Mouse (Mus musculus) testis, adult 2 months (tissue): ENCODE data around the gene Cdk5rap3. TPM values are rescaled to one million over a fixed set of nuclear protein-coding genes. Genes with fewer than 3 reads are reported as not detected.

Experiments used
- H3K27ac ChIP-seq: fragments of 200-500 bp; 2 replicates; pipeline ENCODE4 v1.5.1; 2012; ENCODE audit warnings: low read depth, low read length; ENCODE audit not compliant: control insufficient read depth, insufficient read depth
- H3K27me3 ChIP-seq: fragments of 200-500 bp; 2 replicates; pipeline ENCODE4 v1.6.1; 2012; ENCODE audit warnings: mild to moderate bottlenecking, low read length, moderate library complexity; ENCODE audit not compliant: control insufficient read depth, insufficient read depth
- H3K36me3 ChIP-seq: fragments of 200-500 bp; 2 replicates; pipeline ENCODE4 v1.6.1; 2012; ENCODE audit warnings: mild to moderate bottlenecking, low read length; ENCODE audit not compliant: control insufficient read depth, insufficient read depth
- H3K4me1 ChIP-seq: fragments of 200-500 bp; 2 replicates; pipeline ENCODE4 v1.6.1; 2012; ENCODE audit warnings: low read length; ENCODE audit not compliant: control insufficient read depth, insufficient read depth
- H3K4me3 ChIP-seq: fragments of 200-500 bp; 2 replicates; pipeline ENCODE4 v1.5.1; 2012; ENCODE audit warnings: low read depth, mild to moderate bottlenecking, low read length, moderate library complexity, mixed read lengths; ENCODE audit not compliant: control insufficient read depth
- CTCF ChIP-seq: fragments of 200-500 bp; IDR thresholded peaks from 2 replicates; pipeline ENCODE4 v1.5.1; 2012; ENCODE audit warnings: low read depth, mild to moderate bottlenecking, inconsistent platforms, low read length, moderate library complexity; ENCODE audit not compliant: control insufficient read depth, insufficient read depth, insufficient replicate concordance
- POLR2A ChIP-seq: fragments of 200-500 bp; IDR thresholded peaks from 2 replicates; pipeline ENCODE4 v1.6.1; 2012; ENCODE audit warnings: low read depth, mild to moderate bottlenecking, inconsistent platforms, low read length, moderate library complexity; ENCODE audit not compliant: control insufficient read depth
- polyA plus RNA-seq: library from polyadenylated mRNA; depleted of rRNA; stranded (reverse); fragments of >200 nt; gene quantifications from 2 replicates; pipeline ENCODE4 v1.2.3, GENCODE M21; 2012; rRNA removed

Gene Cdk5rap3
- polyA plus RNA-seq, 1 experiment, result 75.0 TPM

DNA sequence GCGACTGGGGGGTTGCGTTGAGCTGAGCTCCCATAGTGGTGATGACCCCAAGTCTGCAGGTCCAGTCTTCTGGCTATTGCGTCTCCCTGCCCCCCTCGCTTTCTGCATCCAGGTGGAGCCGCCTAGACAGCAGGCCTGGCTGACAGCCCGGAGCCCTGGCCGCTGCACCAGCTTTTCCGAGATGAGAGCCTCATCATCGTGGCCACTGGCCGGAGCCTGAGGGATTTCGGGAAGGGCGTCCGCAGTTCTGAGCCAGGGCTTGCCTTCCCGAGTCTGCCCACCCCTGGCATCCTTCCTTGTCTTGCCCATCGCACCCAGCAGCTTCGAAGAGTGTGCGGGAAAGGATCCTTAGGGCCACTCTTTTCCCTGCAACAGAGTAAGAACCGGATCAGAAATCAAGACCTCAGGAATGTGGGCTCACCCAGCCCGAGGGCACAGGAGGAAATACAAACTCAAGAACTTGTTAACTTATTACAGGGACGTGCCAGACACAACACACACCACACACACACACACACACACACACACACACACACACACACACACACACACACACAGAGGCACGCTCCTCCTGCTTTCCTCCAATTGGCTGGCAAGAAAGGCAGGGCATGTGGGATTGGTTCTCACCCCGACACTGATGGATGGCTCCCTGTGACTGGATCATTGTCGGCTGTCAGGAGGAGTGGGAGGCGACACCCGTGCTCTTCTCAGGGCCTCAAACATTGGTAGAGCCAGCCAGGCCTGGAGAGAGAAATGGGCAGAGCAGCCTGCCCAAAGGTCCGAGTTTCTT, 52.9 kb downstream of the Cdk5rap3 start:
- no peak for TF ChIP-seq CTCF
- TF ChIP-seq POLR2A, result no peak
- peaks cover 30% of the 10 kb centered on the region for H3K4me1 ChIP-seq
- peak overlapping the region; percentile 30 for H3K4me3 ChIP-seq
- H3K36me3 ChIP-seq, result no peaks in the 10 kb centered on the region
- no peak overlapping the region for H3K27ac ChIP-seq
- H3K27me3 ChIP-seq, result no peaks in the 10 kb centered on the region

DNA sequence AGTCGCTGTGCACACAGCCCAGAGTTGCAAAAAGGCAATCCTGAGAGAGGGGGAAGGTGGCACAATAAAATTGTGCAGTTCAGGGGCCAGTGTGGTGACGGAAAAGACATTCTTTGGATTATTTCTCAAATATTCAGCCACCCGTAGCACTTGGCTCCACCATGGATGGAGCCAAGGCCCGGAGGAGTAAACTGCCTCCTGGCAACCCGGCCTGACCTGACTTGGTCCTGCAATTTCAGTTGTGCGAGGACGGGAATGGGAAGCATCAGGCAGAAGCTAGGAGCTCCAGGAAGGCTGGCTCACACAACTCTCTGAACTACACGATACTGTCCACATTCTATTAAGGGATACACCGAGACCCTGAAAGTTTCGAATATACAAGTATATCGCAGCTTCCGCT, 53.8 kb downstream of the Cdk5rap3 start:
- Histone ChIP-seq H3K27me3 (no peaks in the 10 kb centered on the region), H3K4me3 (peak overlapping the region; percentile 90), H3K4me1 (peaks cover 29% of the 10 kb centered on the region), H3K27ac (no peak overlapping the region), H3K36me3 (no peaks in the 10 kb centered on the region)
- TF ChIP-seq CTCF (no peak), POLR2A (no peak)

DNA sequence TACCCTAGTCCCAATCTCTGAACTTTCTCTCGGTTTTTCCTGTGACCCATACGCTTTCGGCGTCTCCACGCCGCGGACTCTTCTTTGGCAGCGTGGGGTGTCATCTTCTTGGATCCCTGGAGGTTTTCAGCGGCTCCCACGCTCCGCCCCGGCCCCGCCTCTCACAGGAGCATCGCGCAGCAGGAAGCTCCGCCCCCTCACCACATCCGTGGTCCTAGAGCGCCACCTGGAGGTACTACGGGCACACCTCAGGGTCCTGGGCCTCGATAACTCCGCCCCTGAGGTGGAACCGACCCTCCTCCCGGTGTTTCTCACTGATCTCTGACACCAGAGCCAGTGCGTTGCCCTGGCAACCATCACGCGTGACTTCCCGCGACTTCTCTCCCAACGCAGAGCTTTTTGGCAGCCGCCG, 54.4 kb downstream of the Cdk5rap3 start:
- Histone ChIP-seq H3K36me3 (no peaks in the 10 kb centered on the region), H3K27me3 (no peaks in the 10 kb centered on the region), H3K4me1 (peaks cover 27% of the 10 kb centered on the region), H3K27ac (peak overlapping the region; percentile 56), H3K4me3 (peak overlapping the region; percentile 90)
- TF ChIP-seq POLR2A, result peak; percentile 60
- TF ChIP-seq CTCF, result peak; percentile 96

DNA sequence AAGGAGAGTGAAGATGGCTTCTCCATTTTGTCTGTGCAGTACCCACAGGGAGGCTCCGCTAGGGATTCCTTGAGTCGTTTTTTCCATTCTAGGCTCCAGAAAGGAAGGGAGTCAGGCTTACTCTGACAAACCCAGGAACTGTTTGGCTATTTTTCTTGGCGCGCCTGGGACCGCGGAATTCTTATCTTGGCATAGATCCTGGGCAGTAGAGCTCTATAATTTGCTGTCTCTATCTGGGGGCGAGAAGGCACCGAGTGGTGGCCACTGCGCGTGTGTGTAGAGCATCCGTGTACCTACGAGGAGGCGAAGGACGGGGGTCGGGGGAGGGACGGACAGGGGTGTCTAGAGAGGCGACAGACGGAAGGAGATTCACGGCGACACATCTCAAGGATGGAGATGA, 54.9 kb downstream of the Cdk5rap3 start:
- H3K27ac ChIP-seq, result peak overlapping the region; percentile 67
- H3K4me3 ChIP-seq, result peak overlapping the region; percentile 90
- H3K27me3 ChIP-seq, result no peaks in the 10 kb centered on the region
- H3K4me1 ChIP-seq, result peaks cover 27% of the 10 kb centered on the region
- no peaks in the 10 kb centered on the region for H3K36me3 ChIP-seq
- no peak for TF ChIP-seq POLR2A
- no peak for TF ChIP-seq CTCF

DNA sequence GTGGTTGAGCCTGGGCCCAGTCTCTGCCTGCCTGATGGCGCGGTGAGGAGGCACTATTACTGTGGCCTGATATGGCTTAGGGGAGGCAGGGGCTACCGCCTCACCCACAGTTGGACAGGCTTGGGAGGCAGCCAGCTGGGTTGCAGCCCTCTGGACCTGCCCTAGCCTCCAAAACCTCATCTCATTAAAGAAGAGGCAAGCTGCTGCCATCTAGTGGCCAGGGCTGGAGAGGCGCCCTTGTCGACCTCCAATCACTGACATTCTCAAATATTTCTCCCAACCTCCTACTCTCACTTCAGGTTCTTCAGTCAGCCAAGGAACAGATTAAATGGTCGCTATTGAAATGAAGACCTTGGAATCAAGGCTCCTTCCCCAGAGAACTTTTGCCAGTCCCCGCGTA, 55.7 kb downstream of the Cdk5rap3 start:
- H3K4me3 ChIP-seq, result peak overlapping the region; percentile 90
- H3K27me3 ChIP-seq, result no peaks in the 10 kb centered on the region
- TF ChIP-seq CTCF (peak; percentile 91), POLR2A (no peak)
- no peaks in the 10 kb centered on the region for H3K36me3 ChIP-seq
- peaks cover 27% of the 10 kb centered on the region for H3K4me1 ChIP-seq
- H3K27ac ChIP-seq, result peak overlapping the region; percentile 67; the same call in 1 of the 2 replicates

DNA sequence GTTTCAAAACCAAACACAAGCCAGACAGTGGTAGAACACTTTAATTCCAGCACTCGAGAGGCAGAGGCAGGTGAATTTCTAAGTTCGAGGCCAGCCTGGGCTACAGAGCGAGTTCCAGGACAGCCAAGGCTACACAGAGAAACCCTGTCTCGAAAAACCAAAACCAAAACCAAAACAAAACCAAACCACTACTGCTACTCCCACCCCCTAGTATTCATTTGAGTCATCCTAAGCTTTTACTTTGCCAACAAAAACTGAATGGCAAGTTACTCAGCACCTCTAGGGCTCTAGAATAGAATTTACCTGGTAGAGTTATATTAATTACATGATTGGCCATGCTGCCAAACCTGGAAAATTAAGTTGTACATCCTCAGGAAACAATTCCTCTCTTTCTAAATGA, 56.7 kb downstream of the Cdk5rap3 start:
- Histone ChIP-seq H3K36me3 (no peaks in the 10 kb centered on the region), H3K27ac (no peak overlapping the region), H3K27me3 (no peaks in the 10 kb centered on the region), H3K4me3 (no peak overlapping the region), H3K4me1 (peaks cover 27% of the 10 kb centered on the region)
- no peak for TF ChIP-seq CTCF
- TF ChIP-seq POLR2A, result no peak

DNA sequence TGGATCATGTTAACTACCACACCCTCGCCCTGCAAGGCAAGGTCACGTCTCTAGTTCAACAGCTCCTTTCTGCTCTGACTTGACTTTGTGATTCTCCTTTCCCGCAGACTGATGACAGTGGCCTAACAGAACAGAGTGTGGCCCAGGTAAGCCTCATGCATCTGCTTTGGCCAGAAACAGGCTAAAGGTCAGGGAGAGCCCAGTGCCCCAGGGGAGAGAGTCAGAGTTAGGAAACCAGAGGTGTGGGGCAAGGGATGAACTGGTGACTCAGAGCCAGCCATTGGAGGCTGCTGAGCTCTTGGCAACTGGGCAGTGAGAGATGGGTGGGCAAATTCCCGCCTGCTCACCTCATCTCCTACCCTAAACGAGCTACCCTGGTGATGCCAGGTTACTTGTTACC, 58.9 kb downstream of the Cdk5rap3 start:
- no peak for TF ChIP-seq CTCF
- no peak for TF ChIP-seq POLR2A
- Histone ChIP-seq H3K36me3 (no peaks in the 10 kb centered on the region), H3K27me3 (no peaks in the 10 kb centered on the region), H3K4me1 (peaks cover 16% of the 10 kb centered on the region), H3K27ac (no peak overlapping the region), H3K4me3 (no peak overlapping the region)

Other genes starting within 250 kb of the Cdk5rap3 start
- 15.2 and 16.8 TPM in 2 replicates for gene Snx11, start 138.9 kb downstream of the Cdk5rap3 start, polyA plus RNA-seq
- gene Cbx1, start 127.4 kb downstream of the Cdk5rap3 start, polyA plus RNA-seq, result 15.4 and 16.6 TPM in 2 replicates
- gene Nfe2l1, start 86.5 kb downstream of the Cdk5rap3 start, polyA plus RNA-seq, result 46.7 and 59.1 TPM in 2 replicates
- 5.3 and 6.7 TPM in 2 replicates for gene Copz2, start 66.6 kb downstream of the Cdk5rap3 start, polyA plus RNA-seq
- gene Prr15l, start 11.6 kb upstream of the Cdk5rap3 start, polyA plus RNA-seq, result 2.1 and 4.0 TPM in 2 replicates
- 3.8 and 5.4 TPM in 2 replicates for gene Pnpo, start 27.5 kb upstream of the Cdk5rap3 start, polyA plus RNA-seq
- gene Sp2, start 66.5 kb upstream of the Cdk5rap3 start, polyA plus RNA-seq, result 16.4 and 17.9 TPM in 2 replicates
- gene Sp6, start 96.9 kb upstream of the Cdk5rap3 start, polyA plus RNA-seq, result 0.22 and 0.32 TPM in 2 replicates
- gene Scrn2, start 113.4 kb upstream of the Cdk5rap3 start, polyA plus RNA-seq, result 8.9 and 9.4 TPM in 2 replicates
- gene Lrrc46, start 124.9 kb upstream of the Cdk5rap3 start, polyA plus RNA-seq, result 795 and 824 TPM in 2 replicates
- 41.7 and 47.6 TPM in 2 replicates for gene Mrpl10, start 125.1 kb upstream of the Cdk5rap3 start, polyA plus RNA-seq
- 75.7 and 82.3 TPM in 2 replicates for gene Osbpl7, start 134.1 kb upstream of the Cdk5rap3 start, polyA plus RNA-seq
- gene Tbx21, start 198.8 kb upstream of the Cdk5rap3 start, polyA plus RNA-seq, result 0.14 and 0.22 TPM in 2 replicates
- gene Tbkbp1, start 235.0 kb upstream of the Cdk5rap3 start, polyA plus RNA-seq, result 2.4 and 2.7 TPM in 2 replicates